Mouse (Mus musculus) cortical plate, adult 2 months (tissue): ENCODE measurements around the gene Tsc2. TPM values are rescaled to one million over a fixed set of nuclear protein-coding genes. Genes with fewer than 3 reads are reported as not detected.

ENCODE experiments used
- H3K27ac ChIP-seq: fragments of 200-500 bp; 2 replicates; pipeline ENCODE4 v1.5.1; 2012; ENCODE audit warnings: low read length, control low read depth, inconsistent platforms; ENCODE audit not compliant: insufficient read depth
- H3K4me1 ChIP-seq: fragments of 200-500 bp; 2 replicates; pipeline ENCODE4 v1.6.1; 2011; ENCODE audit warnings: low read length; ENCODE audit not compliant: control insufficient read depth, insufficient read depth
- H3K4me3 ChIP-seq: fragments of 200-500 bp; 2 replicates; pipeline ENCODE4 v1.5.1; 2011; ENCODE audit warnings: mild to moderate bottlenecking, low read length, control low read depth; ENCODE audit not compliant: insufficient read depth
- CTCF ChIP-seq: fragments of 200-500 bp; IDR thresholded peaks from 2 replicates; pipeline ENCODE4 v1.5.1; 2011; ENCODE audit warnings: mild to moderate bottlenecking, control low read depth, low read length; ENCODE audit not compliant: insufficient read depth; ENCODE audit errors: extremely low read depth
- POLR2A ChIP-seq: fragments of 200-500 bp; IDR thresholded peaks from 2 replicates; pipeline ENCODE4 v1.6.1; 2011; ENCODE audit warnings: mild to moderate bottlenecking, low read length, control low read depth; ENCODE audit not compliant: insufficient read depth; ENCODE audit errors: extremely low read depth
- polyA plus RNA-seq: library from polyadenylated mRNA; depleted of rRNA; stranded (reverse); fragments of >200 nt; gene quantifications from 2 replicates; pipeline ENCODE4 v1.2.3, GENCODE M21; 2012

Tsc2 gene
- polyA plus RNA-seq, 1 experiment: 163 TPM

- TF ChIP-seq CTCF (no peak), POLR2A (no peak)
- 0 out of 2 replicates have a peak overlapping the region, but pooled peaks have one; percentile 51 for H3K27ac ChIP-seq
- no peak overlapping the region for H3K4me3 ChIP-seq
- H3K4me1 ChIP-seq: peaks cover 2% of the 10 kb centered on the region; the same call in 1 of the 2 replicates
Measured at GRCm38 (mm10) chr17:24583599-24584460, 48.6 kb downstream of the Tsc2 start.

GRCm38 (mm10) chr17:24580287-24580686 is 52.1 kb downstream of the Tsc2 start:
- Histone ChIP-seq H3K4me1 (peaks cover 2% of the 10 kb centered on the region; the same call in 1 of the 2 replicates), H3K27ac (no peak overlapping the region), H3K4me3 (no peak overlapping the region)
- TF ChIP-seq POLR2A (no peak), CTCF (no peak)

GRCm38 (mm10) chr17:24579532-24579931 is 52.9 kb downstream of the Tsc2 start:
- no peak for TF ChIP-seq CTCF
- no peak for TF ChIP-seq POLR2A
- Histone ChIP-seq H3K4me1 (peaks cover 2% of the 10 kb centered on the region; the same call in 1 of the 2 replicates), H3K4me3 (no peak overlapping the region), H3K27ac (no peak overlapping the region)

GRCm38 (mm10) chr17:24573811-24574210 is 58.6 kb downstream of the Tsc2 start:
- Histone ChIP-seq H3K27ac (no peak overlapping the region), H3K4me1 (no peaks in the 10 kb centered on the region), H3K4me3 (no peak overlapping the region)
- TF ChIP-seq POLR2A: no peak
- TF ChIP-seq CTCF: no peak

GRCm38 (mm10) chr17:24572651-24573245 is 59.7 kb downstream of the Tsc2 start:
- no peak for TF ChIP-seq POLR2A
- no peak for TF ChIP-seq CTCF
- Histone ChIP-seq H3K27ac (no peak overlapping the region), H3K4me1 (no peaks in the 10 kb centered on the region), H3K4me3 (no peak overlapping the region)

- no peak overlapping the region for H3K4me3 ChIP-seq
- no peak for TF ChIP-seq CTCF
- no peaks in the 10 kb centered on the region for H3K4me1 ChIP-seq
- H3K27ac ChIP-seq: no peak overlapping the region
Measured at GRCm38 (mm10) chr17:24569837-24570236, 62.6 kb downstream of the Tsc2 start.

- TF ChIP-seq POLR2A (no peak), CTCF (no peak)
- Histone ChIP-seq H3K4me3 (no peak overlapping the region), H3K27ac (no peak overlapping the region), H3K4me1 (no peaks in the 10 kb centered on the region)
Measured at GRCm38 (mm10) chr17:24567034-24567779, 65.2 kb downstream of the Tsc2 start.

GRCm38 (mm10) chr17:24565792-24566191 is 66.6 kb downstream of the Tsc2 start:
- no peak overlapping the region for H3K27ac ChIP-seq
- no peak for TF ChIP-seq CTCF
- no peak overlapping the region for H3K4me3 ChIP-seq
- no peaks in the 10 kb centered on the region; the same call in 1 of the 2 replicates for H3K4me1 ChIP-seq

GRCm38 (mm10) chr17:24565092-24565491 is 67.3 kb downstream of the Tsc2 start:
- no peak overlapping the region for H3K27ac ChIP-seq
- H3K4me1 ChIP-seq: peaks cover 3% of the 10 kb centered on the region
- TF ChIP-seq POLR2A (no peak), CTCF (no peak)
- H3K4me3 ChIP-seq: no peak overlapping the region
